Mouse (Mus musculus) C2C12 (cell line): Measurements from ENCODE around the gene D430041D05Rik. TPM values are rescaled to one million over a fixed set of nuclear protein-coding genes. Genes with fewer than 3 reads are reported as not detected.
A peak's percentile ranks its signal among the peaks of the same experiment; 100 is the strongest.

Experiments
- H3K27me3 ChIP-seq: one replicate; pipeline ENCODE4 v1.6.1; 2011; ENCODE audit not compliant: control insufficient read depth, insufficient read depth, insufficient read length
- H3K36me3 ChIP-seq: one replicate; pipeline ENCODE4 v1.6.1; 2011; ENCODE audit not compliant: control insufficient read depth, insufficient read depth
- H3K4me3 ChIP-seq: one replicate; pipeline ENCODE4 v1.5.1; 2011; ENCODE audit warnings: mild to moderate bottlenecking, control low read depth; ENCODE audit not compliant: poor library complexity, insufficient read depth, severe bottlenecking
- H3K79me2 ChIP-seq: one replicate; pipeline ENCODE4 v1.6.1; 2011; ENCODE audit not compliant: control insufficient read depth, insufficient read depth
- H3K79me3 ChIP-seq: one replicate; pipeline ENCODE4 v1.6.1; 2011; ENCODE audit warnings: low read depth, control low read depth
- H3ac ChIP-seq: one replicate; pipeline ENCODE3; 2011; ENCODE audit warnings: low read depth; ENCODE audit not compliant: control insufficient read depth, insufficient read length
- CEBPB ChIP-seq: IDR thresholded peaks from one replicate; pipeline ENCODE4 v1.6.1; 2011; ENCODE audit warnings: low read depth, mild to moderate bottlenecking, control low read depth, moderate library complexity
- CTCF ChIP-seq: IDR thresholded peaks from one replicate; pipeline ENCODE4 v1.5.1; 2011; ENCODE audit not compliant: control insufficient read depth, insufficient read depth, insufficient read length
- FOSL1 ChIP-seq: IDR thresholded peaks from one replicate; pipeline ENCODE4 v1.8.0; 2011; ENCODE audit warnings: mild to moderate bottlenecking, low read length; ENCODE audit not compliant: poor library complexity, insufficient read depth, severe bottlenecking
- MAX ChIP-seq: IDR thresholded peaks from one replicate; pipeline ENCODE4 v1.6.1; 2011; ENCODE audit warnings: mild to moderate bottlenecking, control low read depth
- MYOD1 ChIP-seq: IDR thresholded peaks from one replicate; pipeline ENCODE4 v1.6.1; 2011; ENCODE audit warnings: low read depth; ENCODE audit not compliant: control insufficient read depth, insufficient read length
- MYOG ChIP-seq: IDR thresholded peaks from one replicate; pipeline ENCODE4 v1.6.1; 2011; ENCODE audit not compliant: control insufficient read depth, insufficient read length; ENCODE audit errors: extremely low read depth
- USF1 ChIP-seq: IDR thresholded peaks from one replicate; pipeline ENCODE4 v1.6.1; 2011; ENCODE audit warnings: low read depth, mild to moderate bottlenecking, control low read depth, moderate library complexity
- polyA plus RNA-seq: library from polyadenylated mRNA; unstranded; fragments of >200 nt; fragmentation: generic; extraction: Trizol; gene quantifications from one replicate; pipeline ENCODE4 v1.2.1, GENCODE M21; 2012; ENCODE audit warnings: missing spikeins

Gene D430041D05Rik
- polyA plus RNA-seq, 1 experiment, result 0.05 TPM

GRCm38 (mm10) chr2:104163978-104164487, 246.8 kb downstream of the D430041D05Rik start:
- TF ChIP-seq MYOG (no peak), CTCF (no peak), CEBPB (no peak), FOSL1 (no peak), MAX (no peak), MYOD1 (no peak), USF1 (no peak)
- Histone ChIP-seq H3K27me3 (no peaks in the 10 kb centered on the region), H3K79me2 (no peaks in the 10 kb centered on the region), H3K4me3 (no peak overlapping the region), H3ac (no peak overlapping the region), H3K79me3 (no peaks in the 10 kb centered on the region), H3K36me3 (no peaks in the 10 kb centered on the region)

GRCm38 (mm10) chr2:104163418-104163817, 247.4 kb downstream of the D430041D05Rik start:
- TF ChIP-seq CTCF (no peak), MAX (no peak), USF1 (no peak), FOSL1 (no peak), MYOG (no peak), MYOD1 (no peak), CEBPB (no peak)
- Histone ChIP-seq H3K79me3 (no peaks in the 10 kb centered on the region), H3K27me3 (no peaks in the 10 kb centered on the region), H3K36me3 (no peaks in the 10 kb centered on the region), H3K79me2 (no peaks in the 10 kb centered on the region), H3ac (no peak overlapping the region), H3K4me3 (no peak overlapping the region)

- Histone ChIP-seq H3K79me3 (no peaks in the 10 kb centered on the region), H3K36me3 (no peaks in the 10 kb centered on the region), H3K79me2 (no peaks in the 10 kb centered on the region), H3ac (no peak overlapping the region), H3K27me3 (no peaks in the 10 kb centered on the region), H3K4me3 (no peak overlapping the region)
- no peak for TF ChIP-seq MAX
- no peak for TF ChIP-seq MYOD1
- no peak for TF ChIP-seq FOSL1
- no peak for TF ChIP-seq USF1
- no peak for TF ChIP-seq MYOG
- no peak for TF ChIP-seq CTCF
- TF ChIP-seq CEBPB, result no peak
These were observed 253.0 kb downstream of the D430041D05Rik start for GRCm38 (mm10) chr2:104157831-104158230.

- TF ChIP-seq MAX (no peak), FOSL1 (no peak), CEBPB (no peak)
- Histone ChIP-seq H3K79me3 (no peaks in the 10 kb centered on the region), H3K27me3 (no peaks in the 10 kb centered on the region), H3K4me3 (no peak overlapping the region), H3K36me3 (no peaks in the 10 kb centered on the region), H3K79me2 (no peaks in the 10 kb centered on the region), H3ac (no peak overlapping the region)
These were observed 256.9 kb downstream of the D430041D05Rik start for GRCm38 (mm10) chr2:104153876-104154275.

GRCm38 (mm10) chr2:104153345-104153744, 257.5 kb downstream of the D430041D05Rik start:
- Histone ChIP-seq H3K27me3 (no peaks in the 10 kb centered on the region), H3K36me3 (no peaks in the 10 kb centered on the region), H3K79me3 (no peaks in the 10 kb centered on the region), H3ac (no peak overlapping the region), H3K79me2 (no peaks in the 10 kb centered on the region), H3K4me3 (no peak overlapping the region)
- no peak for TF ChIP-seq CTCF
- no peak for TF ChIP-seq USF1
- no peak for TF ChIP-seq FOSL1

GRCm38 (mm10) chr2:104150608-104151397, 260.0 kb downstream of the D430041D05Rik start:
- no peaks in the 10 kb centered on the region for H3K79me2 ChIP-seq
- H3ac ChIP-seq, result no peak overlapping the region
- H3K27me3 ChIP-seq, result no peaks in the 10 kb centered on the region
- H3K79me3 ChIP-seq, result no peaks in the 10 kb centered on the region
- H3K4me3 ChIP-seq, result no peak overlapping the region
- TF ChIP-seq MYOD1 (peak; percentile 99), CEBPB (peak; percentile 32), MYOG (no peak)
- H3K36me3 ChIP-seq, result no peaks in the 10 kb centered on the region
